Mouse (Mus musculus): ENCODE measurements around the gene Vps8.

GRCm38 (mm10) chr16:21492894-21493293 lies 70.0 kb downstream of the Vps8 start:
- TF ChIP-seq CTCF (IDR thresholded peaks at IDR 0.05; ENCODE audit: low read depth, low read length) (no peak), POLR2AphosphoS5 (IDR thresholded peaks at IDR 0.05; ENCODE audit: insufficient replicate concordance, low read depth, low read length) (no peak), TAL1 (conservative IDR thresholded peaks at IDR 0.05; ENCODE audit: low read depth, low read length) (no peak), GATA1 (IDR thresholded peaks at IDR 0.05; ENCODE audit: borderline replicate concordance, low read length) (no peak), GATA2 (IDR thresholded peaks at IDR 0.05; ENCODE audit: borderline replicate concordance, low read depth, low read length) (no peak)
